Comparison of ENCODE assay signal across 16 mouse cellular contexts in the genomic region with DNA sequence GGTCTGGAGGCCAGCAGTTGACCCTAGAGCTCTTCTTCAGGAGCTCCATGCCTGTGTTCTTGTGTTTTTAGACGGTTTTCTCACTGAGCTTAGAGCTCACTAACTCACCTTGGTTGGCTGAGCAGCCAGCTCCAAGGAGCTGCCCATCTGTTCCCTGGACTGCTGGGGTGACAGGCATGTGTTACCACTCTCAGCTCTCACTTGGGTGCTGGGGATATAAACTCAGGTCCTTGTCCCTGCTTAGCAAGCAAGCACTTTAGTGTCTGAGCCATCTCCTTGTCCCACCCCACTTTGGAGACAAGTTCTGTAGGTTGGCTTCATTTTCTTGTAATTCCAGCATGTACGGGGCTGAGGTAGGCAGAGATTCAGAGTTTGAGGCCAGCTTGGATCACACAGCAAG.
"Had no signal": no experiment of that assay in that cellular context is flagged by ENCODE, and none has a peak within 500 bp of the region (broad histone marks: within the 10 kb centered on the region; RNA-seq: fewer than 3 reads in every experiment).

No protein-coding gene starts in this region.

- H3K4me1 ChIP-seq: limb, embryonic 15.5 days; liver, embryonic 12.5 days; midbrain, embryonic 10.5 days; stomach, embryonic 15.5 days had no signal

- H3K27ac ChIP-seq: layer of hippocampus, adult 2 months; limb, embryonic 15.5 days; liver, embryonic 12.5 days; midbrain, embryonic 10.5 days; stomach, embryonic 15.5 days had no signal

- H3K4me3 ChIP-seq: layer of hippocampus, adult 2 months; limb, embryonic 15.5 days; liver, embryonic 12.5 days; midbrain, embryonic 10.5 days; myocyte; stomach, embryonic 15.5 days had no signal

- H3K36me3 ChIP-seq: limb, embryonic 15.5 days; liver, embryonic 12.5 days; midbrain, embryonic 10.5 days; stomach, embryonic 15.5 days had no signal

- DNase-seq: kidney, postnatal 10 days; kidney, postnatal 4 days; lung, embryonic 14.5 days; lung, postnatal 10 days; lung, postnatal 4 days; midbrain, embryonic 14.5 days; retina, postnatal 1 day; right cerebral cortex, postnatal 4 days; spleen, adult 18-20 months; thymus, postnatal 36 days had no signal

- H3K27me3 ChIP-seq: limb, embryonic 15.5 days; stomach, embryonic 15.5 days had no signal

- H3K9me3 ChIP-seq: limb, embryonic 15.5 days; liver, embryonic 12.5 days; midbrain, embryonic 10.5 days; stomach, embryonic 15.5 days had no signal
